Mouse (Mus musculus): ENCODE measurements around the gene Helq. TPM values are rescaled to one million over a fixed set of nuclear protein-coding genes. Genes with fewer than 3 reads are reported as not detected.

Helq gene
- polyA plus RNA-seq, 1 experiment = 4.2 TPM

DNA sequence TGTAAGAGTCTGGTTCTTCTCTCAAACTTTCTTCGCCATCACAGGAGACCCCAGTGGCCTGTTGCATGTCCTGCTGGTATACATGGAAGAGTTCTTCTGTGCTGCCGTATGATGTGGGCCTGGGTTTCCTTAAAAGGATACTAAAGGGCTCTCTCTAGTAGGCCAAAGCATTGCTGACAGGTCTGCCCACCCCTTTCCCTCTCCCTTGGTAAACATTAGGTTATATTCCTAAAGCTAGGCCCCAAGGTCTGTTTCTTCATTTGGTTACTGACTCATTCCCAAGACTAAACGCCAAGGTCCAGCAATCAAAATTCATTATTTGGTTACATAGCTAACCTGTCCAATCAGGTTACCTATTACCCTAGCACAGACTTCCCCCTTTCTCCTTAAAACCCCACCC is 34.3 kb upstream of the Helq start:
- peaks cover 14% of the 10 kb centered on the region for H3K27me3 ChIP-seq (ENCODE audit: control insufficient read depth, insufficient read depth, insufficient read length)
- H3K36me3 ChIP-seq (ENCODE audit: control insufficient read depth, insufficient read depth) = no peaks in the 10 kb centered on the region
- no peak overlapping the region for H3K4me2 ChIP-seq (ENCODE audit: low read depth)
- H3K79me2 ChIP-seq (ENCODE audit: control insufficient read depth, insufficient read depth) = no peaks in the 10 kb centered on the region
- no peak overlapping the region for H3ac ChIP-seq (ENCODE audit: control insufficient read depth, insufficient read length)
- no peak overlapping the region for H3K4me3 ChIP-seq
- TF ChIP-seq REST (IDR thresholded peaks at IDR 0.05; ENCODE audit: insufficient read depth, insufficient read length) (no peak), SRF (IDR thresholded peaks at IDR 0.05; ENCODE audit: control insufficient read depth, insufficient read length, low read depth) (no peak), POLR2A (IDR thresholded peaks at IDR 0.05; ENCODE audit: insufficient read length, low read depth) (no peak), POLR2AphosphoS2 (IDR thresholded peaks at IDR 0.05; ENCODE audit: insufficient read length, low read depth) (no peak), USF1 (IDR thresholded peaks at IDR 0.05; ENCODE audit: low read depth) (no peak), TCF3 (IDR thresholded peaks at IDR 0.05; ENCODE audit: insufficient read length, low read depth) (no peak), TCF12 (IDR thresholded peaks at IDR 0.05; ENCODE audit: insufficient read depth, poor library complexity, severe bottlenecking) (no peak), E2F4 (IDR thresholded peaks at IDR 0.05; ENCODE audit: insufficient read depth) (no peak), MAX (IDR thresholded peaks at IDR 0.05; ENCODE audit: low read depth) (no peak), MYOD1 (IDR thresholded peaks at IDR 0.05; ENCODE audit: control insufficient read depth in 1 of 3, insufficient read length in 2 of 3, low read depth in 2 of 3) (no peak), CEBPB (IDR thresholded peaks at IDR 0.05; ENCODE audit: insufficient read depth, poor library complexity, severe bottlenecking) (no peak), MYOG (IDR thresholded peaks at IDR 0.05; ENCODE audit: control insufficient read depth in 1 of 3, insufficient read depth in 1 of 3, insufficient read length in 2 of 3, low read depth in 2 of 3) (no peak)

DNA sequence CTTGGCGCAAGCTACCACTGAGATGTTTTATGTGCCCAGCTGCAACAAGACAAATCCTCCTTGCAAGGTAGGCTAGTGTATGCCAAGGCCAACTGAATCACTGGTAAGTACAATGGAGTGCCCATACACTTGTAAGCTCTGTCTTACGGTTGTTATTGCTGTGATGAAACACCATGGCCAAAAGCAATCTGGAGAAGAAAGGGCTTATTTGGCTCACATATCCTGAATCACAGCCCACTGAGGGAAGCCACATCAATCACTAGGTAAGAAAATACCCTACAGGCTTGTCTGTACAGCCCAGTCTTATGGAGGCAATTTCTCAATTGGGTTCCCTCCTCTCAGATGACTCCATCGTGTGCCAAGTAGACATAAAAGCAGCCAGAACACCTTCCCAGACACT is 30.3 kb upstream of the Helq start:
- TF ChIP-seq USF1 (IDR thresholded peaks at IDR 0.05; ENCODE audit: low read depth) (no peak), CEBPB (IDR thresholded peaks at IDR 0.05; ENCODE audit: insufficient read depth, poor library complexity, severe bottlenecking) (no peak), POLR2A (IDR thresholded peaks at IDR 0.05; ENCODE audit: insufficient read length, low read depth) (no peak), TCF12 (IDR thresholded peaks at IDR 0.05; ENCODE audit: insufficient read depth, poor library complexity, severe bottlenecking) (no peak), MYOG (IDR thresholded peaks at IDR 0.05; ENCODE audit: control insufficient read depth in 1 of 3, insufficient read depth in 1 of 3, insufficient read length in 2 of 3, low read depth in 2 of 3) (no peak), REST (IDR thresholded peaks at IDR 0.05; ENCODE audit: insufficient read depth, insufficient read length) (no peak), POLR2AphosphoS2 (IDR thresholded peaks at IDR 0.05; ENCODE audit: insufficient read length, low read depth) (no peak), MYOD1 (IDR thresholded peaks at IDR 0.05; ENCODE audit: control insufficient read depth in 1 of 3, insufficient read length in 2 of 3, low read depth in 2 of 3) (no peak)
- Histone ChIP-seq H3K27me3 (ENCODE audit: control insufficient read depth, insufficient read depth, insufficient read length) (peaks cover 14% of the 10 kb centered on the region), H3K79me2 (ENCODE audit: control insufficient read depth, insufficient read depth) (no peaks in the 10 kb centered on the region), H3K4me2 (ENCODE audit: low read depth) (no peak overlapping the region), H3ac (ENCODE audit: control insufficient read depth, insufficient read length) (no peak overlapping the region), H3K36me3 (ENCODE audit: control insufficient read depth, insufficient read depth) (no peaks in the 10 kb centered on the region), H3K4me3 (no peak overlapping the region)

DNA sequence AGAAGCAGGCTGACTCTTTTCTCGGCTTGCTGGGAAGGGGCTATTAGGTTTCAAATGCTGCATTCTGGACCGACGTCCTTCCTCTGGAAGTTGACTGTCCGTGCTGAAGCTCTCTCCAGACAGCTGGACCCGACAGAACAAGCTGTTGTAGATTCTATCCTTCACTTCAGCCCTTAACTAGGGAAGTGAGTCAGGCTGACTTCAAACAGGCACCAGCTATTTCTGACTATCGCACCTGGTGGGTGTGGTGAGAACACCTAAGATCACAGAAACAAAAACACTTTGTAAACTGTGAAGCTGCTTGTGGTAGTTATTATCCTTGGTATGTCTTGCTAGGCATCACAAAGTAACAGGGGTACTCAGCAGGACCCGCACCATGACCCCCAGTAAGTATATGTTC is 28.1 kb upstream of the Helq start:
- H3K27me3 ChIP-seq (ENCODE audit: control insufficient read depth, insufficient read depth, insufficient read length) = peaks cover 14% of the 10 kb centered on the region
- H3K36me3 ChIP-seq (ENCODE audit: control insufficient read depth, insufficient read depth) = no peaks in the 10 kb centered on the region
- no peak overlapping the region for H3K4me2 ChIP-seq (ENCODE audit: low read depth)
- no peak for TF ChIP-seq CEBPB (IDR thresholded peaks at IDR 0.05; ENCODE audit: insufficient read depth, poor library complexity, severe bottlenecking)
- TF ChIP-seq USF1 (IDR thresholded peaks at IDR 0.05; ENCODE audit: low read depth) = no peak
- TF ChIP-seq TCF3 (IDR thresholded peaks at IDR 0.05; ENCODE audit: insufficient read length, low read depth) = no peak
- TF ChIP-seq TCF12 (IDR thresholded peaks at IDR 0.05; ENCODE audit: insufficient read depth, poor library complexity, severe bottlenecking) = no peak
- TF ChIP-seq MYOD1 (IDR thresholded peaks at IDR 0.05; ENCODE audit: control insufficient read depth in 1 of 3, insufficient read length in 2 of 3, low read depth in 2 of 3) = no peak
- no peak for TF ChIP-seq E2F4 (IDR thresholded peaks at IDR 0.05; ENCODE audit: insufficient read depth)
- no peak for TF ChIP-seq POLR2A (IDR thresholded peaks at IDR 0.05; ENCODE audit: insufficient read length, low read depth)
- no peak for TF ChIP-seq MAX (IDR thresholded peaks at IDR 0.05; ENCODE audit: low read depth)
- TF ChIP-seq SRF (IDR thresholded peaks at IDR 0.05; ENCODE audit: control insufficient read depth, insufficient read length, low read depth) = no peak
- no peak for TF ChIP-seq REST (IDR thresholded peaks at IDR 0.05; ENCODE audit: insufficient read depth, insufficient read length)
- H3ac ChIP-seq (ENCODE audit: control insufficient read depth, insufficient read length) = no peak overlapping the region
- no peak overlapping the region for H3K4me3 ChIP-seq
- H3K79me2 ChIP-seq (ENCODE audit: control insufficient read depth, insufficient read depth) = no peaks in the 10 kb centered on the region

DNA sequence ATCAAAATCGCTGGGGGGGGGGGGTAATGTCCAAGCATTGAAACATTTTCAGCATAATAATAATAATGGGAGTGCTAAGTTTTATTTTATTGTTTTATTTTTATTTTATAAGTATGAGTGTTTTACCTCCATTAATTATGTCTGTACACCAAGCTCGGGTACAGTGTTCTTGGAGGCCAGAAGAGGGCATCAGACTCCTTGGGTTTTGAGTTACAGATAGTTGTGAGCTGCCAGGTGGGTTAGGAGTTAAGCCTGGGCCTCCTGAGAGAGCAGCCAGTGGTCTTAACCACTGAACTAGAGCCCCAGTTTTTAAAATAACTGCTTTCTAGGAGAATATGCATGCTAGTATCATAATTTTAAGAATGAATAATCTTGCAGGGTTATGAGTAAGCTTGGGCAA is 27.6 kb upstream of the Helq start:
- peaks cover 14% of the 10 kb centered on the region for H3K27me3 ChIP-seq (ENCODE audit: control insufficient read depth, insufficient read depth, insufficient read length)
- TF ChIP-seq MAX (IDR thresholded peaks at IDR 0.05; ENCODE audit: low read depth) (no peak), SRF (IDR thresholded peaks at IDR 0.05; ENCODE audit: control insufficient read depth, insufficient read length, low read depth) (no peak), MYOD1 (IDR thresholded peaks at IDR 0.05; ENCODE audit: control insufficient read depth in 1 of 3, insufficient read length in 2 of 3, low read depth in 2 of 3) (no peak), USF1 (IDR thresholded peaks at IDR 0.05; ENCODE audit: low read depth) (no peak), TCF3 (IDR thresholded peaks at IDR 0.05; ENCODE audit: insufficient read length, low read depth) (no peak), POLR2A (IDR thresholded peaks at IDR 0.05; ENCODE audit: insufficient read length, low read depth) (no peak), TCF12 (IDR thresholded peaks at IDR 0.05; ENCODE audit: insufficient read depth, poor library complexity, severe bottlenecking) (no peak), POLR2AphosphoS2 (IDR thresholded peaks at IDR 0.05; ENCODE audit: insufficient read length, low read depth) (no peak), MYOG (IDR thresholded peaks at IDR 0.05; ENCODE audit: control insufficient read depth in 1 of 3, insufficient read depth in 1 of 3, insufficient read length in 2 of 3, low read depth in 2 of 3) (no peak), CEBPB (IDR thresholded peaks at IDR 0.05; ENCODE audit: insufficient read depth, poor library complexity, severe bottlenecking) (no peak), E2F4 (IDR thresholded peaks at IDR 0.05; ENCODE audit: insufficient read depth) (no peak), REST (IDR thresholded peaks at IDR 0.05; ENCODE audit: insufficient read depth, insufficient read length) (no peak)
- H3K79me2 ChIP-seq (ENCODE audit: control insufficient read depth, insufficient read depth) = no peaks in the 10 kb centered on the region
- no peak overlapping the region for H3K4me2 ChIP-seq (ENCODE audit: low read depth)
- no peak overlapping the region for H3K4me3 ChIP-seq
- no peaks in the 10 kb centered on the region for H3K36me3 ChIP-seq (ENCODE audit: control insufficient read depth, insufficient read depth)
- no peak overlapping the region for H3ac ChIP-seq (ENCODE audit: control insufficient read depth, insufficient read length)

DNA sequence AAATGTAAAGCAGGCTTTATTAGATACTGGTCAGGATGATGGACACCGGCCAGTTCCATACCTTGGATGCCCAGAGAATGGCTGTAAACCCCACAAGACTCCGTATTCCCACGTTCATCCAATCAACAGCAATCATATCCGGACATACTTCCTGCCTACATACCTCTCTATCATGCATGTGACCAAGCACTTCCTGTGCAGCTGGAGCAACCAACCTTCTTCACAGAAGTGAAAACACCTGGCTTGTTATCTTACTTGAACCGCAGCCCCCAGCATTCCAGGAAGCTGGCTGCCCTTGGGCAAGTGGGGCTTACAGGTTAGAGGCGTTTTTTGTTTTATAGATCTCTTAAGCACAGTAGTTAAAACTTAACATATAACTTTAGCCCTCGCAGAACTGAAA is 24.4 kb upstream of the Helq start:
- H3K36me3 ChIP-seq (ENCODE audit: control insufficient read depth, insufficient read depth) = no peaks in the 10 kb centered on the region
- H3K4me2 ChIP-seq (ENCODE audit: low read depth) = no peak overlapping the region
- H3K27me3 ChIP-seq (ENCODE audit: control insufficient read depth, insufficient read depth, insufficient read length) = no peaks in the 10 kb centered on the region
- H3ac ChIP-seq (ENCODE audit: control insufficient read depth, insufficient read length) = no peak overlapping the region
- TF ChIP-seq SRF (IDR thresholded peaks at IDR 0.05; ENCODE audit: control insufficient read depth, insufficient read length, low read depth) = no peak
- no peak for TF ChIP-seq USF1 (IDR thresholded peaks at IDR 0.05; ENCODE audit: low read depth)
- no peak for TF ChIP-seq E2F4 (IDR thresholded peaks at IDR 0.05; ENCODE audit: insufficient read depth)
- TF ChIP-seq TCF12 (IDR thresholded peaks at IDR 0.05; ENCODE audit: insufficient read depth, poor library complexity, severe bottlenecking) = no peak
- TF ChIP-seq MYOG (IDR thresholded peaks at IDR 0.05; ENCODE audit: control insufficient read depth in 1 of 3, insufficient read depth in 1 of 3, insufficient read length in 2 of 3, low read depth in 2 of 3) = no peak
- TF ChIP-seq REST (IDR thresholded peaks at IDR 0.05; ENCODE audit: insufficient read depth, insufficient read length) = no peak
- no peak for TF ChIP-seq POLR2A (IDR thresholded peaks at IDR 0.05; ENCODE audit: insufficient read length, low read depth)
- no peak for TF ChIP-seq CEBPB (IDR thresholded peaks at IDR 0.05; ENCODE audit: insufficient read depth, poor library complexity, severe bottlenecking)
- TF ChIP-seq POLR2AphosphoS2 (IDR thresholded peaks at IDR 0.05; ENCODE audit: insufficient read length, low read depth) = no peak
- no peak for TF ChIP-seq TCF3 (IDR thresholded peaks at IDR 0.05; ENCODE audit: insufficient read length, low read depth)
- TF ChIP-seq MAX (IDR thresholded peaks at IDR 0.05; ENCODE audit: low read depth) = no peak
- TF ChIP-seq MYOD1 (IDR thresholded peaks at IDR 0.05; ENCODE audit: control insufficient read depth in 1 of 3, insufficient read length in 2 of 3, low read depth in 2 of 3) = no peak
- no peak overlapping the region for H3K4me3 ChIP-seq
- peaks cover 5% of the 10 kb centered on the region for H3K79me2 ChIP-seq (ENCODE audit: control insufficient read depth, insufficient read depth)

All from myocyte (in vitro differentiated cells).